Mouse (Mus musculus) ES-Bruce4 (cell line): ENCODE data around the gene Rragd. TPM values are rescaled to one million over a fixed set of nuclear protein-coding genes. Genes with fewer than 3 reads are reported as not detected.
"Not testable (repeated sequence)": the region's sequence is repeated elsewhere in the genome, so short reads cannot be mapped to it uniquely, and the experiment has no call there.

Source experiments
- H3K27ac ChIP-seq: 2 replicates; pipeline ENCODE4 v1.5.1; 2012; ENCODE audit warnings: low read length, inconsistent platforms; ENCODE audit not compliant: insufficient read depth
- H3K27me3 ChIP-seq: 2 replicates; pipeline ENCODE4 v1.6.1; 2012; ENCODE audit warnings: mild to moderate bottlenecking, low read length, inconsistent platforms; ENCODE audit not compliant: control insufficient read depth, poor library complexity, insufficient read depth, severe bottlenecking
- H3K36me3 ChIP-seq: 2 replicates; pipeline ENCODE4 v1.6.1; 2012; ENCODE audit warnings: inconsistent platforms, mild to moderate bottlenecking, low read length, moderate library complexity; ENCODE audit not compliant: control insufficient read depth, poor library complexity, insufficient read depth, severe bottlenecking
- H3K4me1 ChIP-seq: one replicate; pipeline ENCODE4 v1.8.1; 2011; ENCODE audit warnings: low read length; ENCODE audit not compliant: control insufficient read depth, insufficient read depth
- H3K4me3 ChIP-seq: 2 replicates; pipeline ENCODE4 v1.5.1; 2011; ENCODE audit warnings: low read depth, mild to moderate bottlenecking, low read length
- H3K9ac ChIP-seq: 2 replicates; pipeline ENCODE4 v1.6.1; 2012; ENCODE audit warnings: low read depth, mild to moderate bottlenecking, inconsistent platforms; ENCODE audit not compliant: poor library complexity, severe bottlenecking
- H3K9me3 ChIP-seq: replicated peaks from 2 replicates; pipeline ENCODE4 v1.6.1; 2012; ENCODE audit warnings: mild to moderate bottlenecking, low read length, inconsistent platforms; ENCODE audit not compliant: control insufficient read depth, poor library complexity, insufficient read depth, severe bottlenecking
- CTCF ChIP-seq: IDR thresholded peaks from one replicate; pipeline ENCODE4 v1.8.1; 2011; ENCODE audit warnings: low read depth, low read length
- EP300 ChIP-seq: IDR thresholded peaks from 2 replicates; pipeline ENCODE4 v1.6.1; 2011; ENCODE audit warnings: low read depth, low read length; ENCODE audit not compliant: insufficient read depth
- POLR2A ChIP-seq: IDR thresholded peaks from one replicate; pipeline ENCODE4 v1.8.1; 2011; ENCODE audit warnings: low read length; ENCODE audit not compliant: insufficient read depth
- polyA plus RNA-seq: library from polyadenylated mRNA; stranded (reverse); fragments of >200 nt; gene quantifications from 2 replicates; pipeline ENCODE4 v1.2.4, GENCODE M21; 2011; ENCODE audit warnings: low read depth; ENCODE audit not compliant: missing spikeins, insufficient read depth, insufficient read length

The Rragd gene
- polyA plus RNA-seq, 1 experiment: 27.2 TPM

GRCm38 (mm10) chr4:32996083-32996482, 13.2 kb downstream of the Rragd start:
- TF ChIP-seq EP300 (peak; percentile 82), CTCF (no peak), POLR2A (no peak)
- Histone ChIP-seq H3K4me3 (peak overlapping the region; percentile 49), H3K4me1 (peaks cover 10% of the 10 kb centered on the region), H3K27me3 (no peaks in the 10 kb centered on the region), H3K27ac (peak overlapping the region; percentile 45), H3K9ac (peak overlapping the region; percentile 1; the same call in 1 of the 2 replicates), H3K9me3 (no peaks in the 10 kb centered on the region), H3K36me3 (no peaks in the 10 kb centered on the region)

DNA sequence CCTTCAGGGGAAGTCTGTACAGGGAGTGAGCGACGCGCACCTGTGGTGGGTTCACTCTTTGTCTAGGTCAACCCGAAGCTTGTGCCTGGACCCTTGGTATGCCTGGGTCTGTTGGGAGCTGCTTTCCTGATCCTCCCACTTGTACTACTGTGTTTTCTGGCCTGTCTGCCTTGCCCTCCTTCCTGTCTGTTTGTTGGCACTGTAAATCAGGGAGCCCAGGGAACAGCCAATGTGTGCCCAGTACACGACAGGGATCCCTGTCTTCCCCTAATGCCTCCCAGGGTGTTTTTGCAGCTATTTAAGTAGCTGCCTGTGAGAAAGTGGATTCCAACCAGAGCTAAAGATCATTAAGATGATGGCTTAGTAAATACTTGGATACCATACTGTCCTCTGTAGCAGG, 14.7 kb downstream of the Rragd start:
- Histone ChIP-seq H3K27ac (no peak overlapping the region), H3K9ac (no peak overlapping the region), H3K36me3 (no peaks in the 10 kb centered on the region), H3K27me3 (no peaks in the 10 kb centered on the region), H3K9me3 (no peaks in the 10 kb centered on the region), H3K4me3 (no peak overlapping the region), H3K4me1 (peaks cover 10% of the 10 kb centered on the region)
- TF ChIP-seq CTCF (no peak), POLR2A (no peak), EP300 (no peak)

GRCm38 (mm10) chr4:32998996-32999395, 16.2 kb downstream of the Rragd start:
- Histone ChIP-seq H3K4me1 (peaks cover 10% of the 10 kb centered on the region), H3K4me3 (no peak overlapping the region), H3K27ac (no peak overlapping the region), H3K9ac (no peak overlapping the region), H3K27me3 (no peaks in the 10 kb centered on the region), H3K9me3 (no peaks in the 10 kb centered on the region), H3K36me3 (no peaks in the 10 kb centered on the region)
- no peak for TF ChIP-seq EP300
- no peak for TF ChIP-seq CTCF
- no peak for TF ChIP-seq POLR2A

- Histone ChIP-seq H3K9ac (no peak overlapping the region), H3K4me3 (no peak overlapping the region), H3K36me3 (peaks cover 2% of the 10 kb centered on the region), H3K9me3 (no peaks in the 10 kb centered on the region), H3K27me3 (no peaks in the 10 kb centered on the region), H3K4me1 (peaks cover 6% of the 10 kb centered on the region), H3K27ac (no peak overlapping the region)
- TF ChIP-seq CTCF (no peak), EP300 (no peak), POLR2A (no peak)
Measured at GRCm38 (mm10) chr4:33002081-33002480, 19.2 kb downstream of the Rragd start.

- H3K4me3 ChIP-seq, H3K36me3 ChIP-seq, H3K27me3 ChIP-seq, H3K9ac ChIP-seq, H3K27ac ChIP-seq, H3K9me3 ChIP-seq, H3K4me1 ChIP-seq: not testable (repeated sequence)
Measured at GRCm38 (mm10) chr4:33005595-33006470, 23.0 kb downstream of the Rragd start.

DNA sequence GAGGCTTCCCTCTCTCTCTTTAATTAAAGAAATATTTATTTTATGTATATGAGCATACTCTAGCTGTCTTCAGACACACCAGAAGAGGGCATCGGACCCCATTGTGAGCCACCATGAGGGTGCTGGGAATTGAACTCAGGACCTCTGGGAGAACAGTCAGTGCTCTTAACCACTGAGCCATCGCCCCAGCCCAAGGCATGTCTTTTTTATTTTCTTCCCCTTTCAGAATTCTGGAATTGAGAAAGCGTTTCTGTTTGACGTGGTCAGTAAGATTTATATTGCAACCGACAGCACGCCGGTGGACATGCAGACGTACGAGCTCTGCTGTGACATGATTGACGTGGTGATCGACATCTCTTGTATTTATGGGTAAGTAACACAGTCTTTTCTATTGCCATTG, 24.0 kb downstream of the Rragd start:
- Histone ChIP-seq H3K9me3 (no peaks in the 10 kb centered on the region), H3K4me1 (no peaks in the 10 kb centered on the region), H3K4me3 (no peak overlapping the region), H3K27ac (no peak overlapping the region), H3K9ac (no peak overlapping the region), H3K36me3 (peaks cover 2% of the 10 kb centered on the region), H3K27me3 (no peaks in the 10 kb centered on the region)
- TF ChIP-seq POLR2A (no peak), EP300 (no peak), CTCF (no peak)
